Comparison of ENCODE assay signal across 20 mouse cellular contexts in the genomic region with DNA sequence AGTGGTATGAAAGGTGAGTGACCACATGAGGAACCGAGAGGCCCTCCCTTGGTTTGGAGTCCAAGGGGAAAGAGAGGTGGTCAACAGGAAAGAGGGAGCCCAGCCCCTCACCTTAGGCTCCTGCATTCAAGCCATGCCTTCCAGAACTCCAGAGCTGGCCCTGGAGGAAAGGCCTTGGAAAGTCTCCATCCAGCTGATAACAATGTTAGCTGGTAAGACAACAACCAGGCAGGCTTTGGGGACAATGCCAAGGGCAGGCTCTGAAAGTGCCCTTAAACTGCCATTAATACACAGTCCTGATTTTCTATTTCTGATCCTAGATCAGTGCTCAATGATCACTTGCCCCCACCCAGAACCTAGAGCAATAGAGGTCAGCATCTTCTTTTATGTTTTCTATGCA.
DNase-seq lines count a peak whose midpoint lies in the region; ATAC-seq lines count a peak whose summit lies in the region.
"Had no signal": no experiment of that assay in that cellular context is flagged by ENCODE, and none has a peak within 500 bp of the region (broad histone marks: within the 10 kb centered on the region; RNA-seq: fewer than 3 reads in every experiment).

No protein-coding gene starts in this region.

- DNase-seq in heart, adult 8-10 months (ENCODE audit: low spot score) = peak; percentile 66
- peak; percentile 25 for DNase-seq in adrenal gland, postnatal 10 days
- peak; percentile 45 to 61 for DNase-seq in adrenal gland, postnatal 36 days
- peak; percentile 38 for DNase-seq in heart, postnatal 36 days
- no peak for DNase-seq in B cell, adult 2 months
- DNase-seq in left cerebral cortex, postnatal 4 days = no peak
- DNase-seq: cerebellum, adult 9-10 months; kidney, adult 8-10 months; kidney, postnatal 14 days; lung, postnatal 4 days; right cerebral cortex, postnatal 4 days; thymus, postnatal 25 days had no signal

- H3K9ac ChIP-seq in heart, embryonic 11.5 days (ENCODE audit: low read depth, low read length) = no peak overlapping the region
- H3K9ac ChIP-seq: forebrain, embryonic 13.5 days; intestine, embryonic 15.5 days; stomach, embryonic 15.5 days had no signal

- 88% methylated on average over 1 of the region's 1 CpGs for WGBS in heart, embryonic 11.5 days (ENCODE audit: insufficient replicate concordance)

- no peak overlapping the region for H3K4me2 ChIP-seq in heart, embryonic 11.5 days
- H3K4me2 ChIP-seq: forebrain, embryonic 13.5 days; intestine, embryonic 15.5 days; stomach, embryonic 15.5 days had no signal

- intact Hi-C loops in heart, postnatal 36 days (cut with DNase I) = loop anchor here (5.0 kb wide), 1 partner anchor 41 kb away; no protein-coding TSS in a partner anchor
- intact Hi-C loops in left cerebral cortex, postnatal 4 days (cut with DNase I) = no loop called here

- no peaks in the 10 kb centered on the region for H3K27me3 ChIP-seq in heart, embryonic 11.5 days (ENCODE audit: control insufficient read depth, insufficient read depth, low read length)
- H3K27me3 ChIP-seq: forebrain, embryonic 13.5 days; intestine, embryonic 15.5 days; stomach, embryonic 15.5 days had no signal

- no peaks in the 10 kb centered on the region for H3K9me3 ChIP-seq in heart, embryonic 11.5 days (replicated peaks; ENCODE audit: control insufficient read depth, low read length)
- H3K9me3 ChIP-seq: forebrain, embryonic 13.5 days; hindbrain, embryonic 10.5 days; intestine, embryonic 15.5 days; stomach, embryonic 15.5 days had no signal

- H3K27ac ChIP-seq in heart, embryonic 11.5 days (ENCODE audit: low read depth, low read length) = no peak overlapping the region
- H3K27ac ChIP-seq: forebrain, embryonic 13.5 days; hindbrain, embryonic 10.5 days; intestine, embryonic 15.5 days; stomach, embryonic 15.5 days had no signal

- H3K36me3 ChIP-seq in heart, embryonic 11.5 days (ENCODE audit: control insufficient read depth, insufficient read depth, low read length) = no peaks in the 10 kb centered on the region
- H3K36me3 ChIP-seq: hindbrain, embryonic 10.5 days; intestine, embryonic 15.5 days; stomach, embryonic 15.5 days had no signal

- ATAC-seq in heart, embryonic 11.5 days (replicated peaks; ENCODE audit: insufficient number of reproducible peaks, low FRiP score, low TSS enrichment) = no peak
- no peak for ATAC-seq in megakaryocyte-erythroid progenitor cell, adult 5-6 weeks (replicated peaks; ENCODE audit: low FRiP score, low TSS enrichment, poor library complexity, severe bottlenecking)
- ATAC-seq: forebrain, embryonic 13.5 days; hindbrain, embryonic 16.5 days; intestine, embryonic 15.5 days; midbrain, embryonic 16.5 days had no signal

- H3K4me3 ChIP-seq in heart, embryonic 11.5 days (ENCODE audit: low read depth, low read length) = no peak overlapping the region
- H3K4me3 ChIP-seq: forebrain, embryonic 13.5 days; hindbrain, embryonic 10.5 days; intestine, embryonic 15.5 days; stomach, embryonic 15.5 days had no signal

- 0 out of 2 replicates have a peak, but pooled peaks cover 3% of the 10 kb centered on the region for H3K4me1 ChIP-seq in heart, embryonic 11.5 days (ENCODE audit: control insufficient read depth, insufficient read depth, low read length)
- H3K4me1 ChIP-seq: hindbrain, embryonic 10.5 days; intestine, embryonic 15.5 days; stomach, embryonic 15.5 days had no signal

Comparison
In these comparisons a context has a peak if more than half of its experiments do, and no peak if none do; other contexts are left out.
1. DNase-seq: peak in heart, adult 8-10 months (single experiment), adrenal gland, postnatal 10 days (single experiment), adrenal gland, postnatal 36 days (2 of 2) and heart, postnatal 36 days (2 of 2); none in B cell, adult 2 months (0 of 2) and left cerebral cortex, postnatal 4 days (single experiment).